Mouse (Mus musculus): Measurements from ENCODE around the gene Gm815. TPM values are rescaled to one million over a fixed set of nuclear protein-coding genes. Genes with fewer than 3 reads are reported as not detected.

Gm815 gene
- polyA plus RNA-seq, 1 experiment from 2014 or later, result not detected

DNA sequence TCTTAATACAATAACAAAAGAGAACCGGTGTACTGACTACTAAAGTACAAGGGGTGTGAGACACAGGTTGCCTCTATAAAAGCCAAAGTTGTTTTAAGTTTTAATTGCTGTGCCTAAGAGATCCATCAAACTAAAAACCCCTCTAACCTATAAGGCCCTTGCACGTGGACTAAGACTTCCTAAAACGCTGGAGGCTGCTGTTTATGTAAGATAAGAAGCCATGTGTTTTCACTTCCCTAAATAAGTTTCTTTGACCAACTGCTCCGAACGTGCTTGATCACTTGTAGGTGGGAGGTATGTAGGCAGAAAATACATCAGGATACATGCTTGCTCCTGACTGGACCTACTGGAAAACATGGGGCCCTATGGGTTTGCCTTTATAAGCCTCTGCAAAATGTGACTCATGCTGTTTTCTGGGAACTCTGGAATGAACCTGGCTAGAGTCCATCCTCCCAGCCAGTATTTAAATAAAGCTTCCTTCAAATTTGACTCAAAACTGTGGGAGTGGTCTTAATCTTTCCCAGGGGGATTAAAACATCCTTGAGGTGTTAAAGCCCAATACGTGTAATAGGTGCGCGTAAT lies 31.9 kb upstream of the Gm815 start:
- H3K9ac ChIP-seq (replicated peaks; ENCODE audit: low read length), result no peak overlapping the region
- no peak overlapping the region for H3K27ac ChIP-seq (replicated peaks; ENCODE audit: low read depth, low read length)
- DNase-seq (ENCODE audit: low spot score), result no peak
- H3K27me3 ChIP-seq (ENCODE audit: control insufficient read depth, insufficient read depth, low read length), result no peaks in the 10 kb centered on the region
- WGBS, result 65% methylated on average over 8 of the region's 8 CpGs
- H3K4me1 ChIP-seq (ENCODE audit: control insufficient read depth, insufficient read depth, low read length), result no peaks in the 10 kb centered on the region
- H3K9me3 ChIP-seq (replicated peaks; ENCODE audit: control insufficient read depth, low read length), result no peaks in the 10 kb centered on the region
- no peak overlapping the region for H3K4me3 ChIP-seq (ENCODE audit: low read depth, low read length)
- ATAC-seq (replicated peaks; ENCODE audit: insufficient number of reproducible peaks, low FRiP score, low TSS enrichment, low read depth), result no peak
- H3K36me3 ChIP-seq (replicated peaks; ENCODE audit: control insufficient read depth, insufficient read depth, low read depth, low read length), result no peaks in the 10 kb centered on the region
- no peak overlapping the region for H3K4me2 ChIP-seq (ENCODE audit: low read depth, low read length)

DNA sequence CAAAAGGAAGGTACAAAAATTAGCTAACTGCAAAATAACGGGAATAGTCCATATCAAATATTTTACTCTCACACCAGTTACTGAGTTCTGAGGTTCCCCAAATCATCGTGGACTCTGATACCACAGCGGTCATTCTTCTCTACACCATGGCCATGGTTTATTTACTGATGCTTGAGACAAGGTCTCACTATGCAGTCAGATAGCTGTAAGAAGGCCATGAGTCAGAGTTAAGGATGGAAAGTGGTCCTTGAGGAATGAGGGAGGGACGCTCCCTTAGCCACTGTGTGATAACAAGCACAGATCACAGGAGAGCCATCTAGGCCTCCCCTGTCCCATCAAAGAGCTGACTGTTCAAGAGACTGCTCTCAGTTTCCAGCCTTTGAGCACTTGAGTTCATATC lies 31.0 kb upstream of the Gm815 start:
- no peak for DNase-seq (ENCODE audit: low spot score)
- Histone ChIP-seq H3K4me1 (ENCODE audit: control insufficient read depth, insufficient read depth, low read length) (no peaks in the 10 kb centered on the region), H3K4me2 (ENCODE audit: low read depth, low read length) (no peak overlapping the region), H3K27me3 (ENCODE audit: control insufficient read depth, insufficient read depth, low read length) (no peaks in the 10 kb centered on the region), H3K36me3 (replicated peaks; ENCODE audit: control insufficient read depth, insufficient read depth, low read depth, low read length) (no peaks in the 10 kb centered on the region), H3K27ac (replicated peaks; ENCODE audit: low read depth, low read length) (no peak overlapping the region), H3K9me3 (replicated peaks; ENCODE audit: control insufficient read depth, low read length) (no peaks in the 10 kb centered on the region), H3K9ac (replicated peaks; ENCODE audit: low read length) (no peak overlapping the region), H3K4me3 (ENCODE audit: low read depth, low read length) (no peak overlapping the region)
- no peak for ATAC-seq (replicated peaks; ENCODE audit: insufficient number of reproducible peaks, low FRiP score, low TSS enrichment, low read depth)
- whole genome bisulfite sequencing, result 93% methylated on average over 4 of the region's 4 CpGs

DNA sequence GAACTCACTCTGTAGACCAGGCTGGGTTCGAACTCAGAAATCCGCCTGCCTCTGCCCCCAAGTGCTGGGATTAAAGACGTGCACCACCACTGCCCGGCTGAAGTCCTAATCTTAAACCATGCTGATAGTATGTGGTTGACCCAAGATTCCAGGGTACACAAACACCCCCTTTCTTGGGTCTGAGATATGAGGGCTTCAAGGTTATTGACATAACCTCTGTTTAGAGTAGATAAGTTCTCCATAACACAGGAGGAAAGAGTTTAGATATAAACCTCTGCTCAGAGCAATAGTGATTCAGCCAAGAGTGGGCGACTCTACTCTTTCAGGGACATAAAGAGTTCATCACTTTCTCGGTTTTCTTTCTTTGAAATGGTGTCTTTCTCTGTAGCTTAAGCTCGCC lies 30.5 kb upstream of the Gm815 start:
- H3K4me3 ChIP-seq (ENCODE audit: low read depth, low read length), result no peak overlapping the region
- no peaks in the 10 kb centered on the region for H3K9me3 ChIP-seq (replicated peaks; ENCODE audit: control insufficient read depth, low read length)
- no peaks in the 10 kb centered on the region for H3K27me3 ChIP-seq (ENCODE audit: control insufficient read depth, insufficient read depth, low read length)
- H3K27ac ChIP-seq (replicated peaks; ENCODE audit: low read depth, low read length), result no peak overlapping the region
- H3K4me2 ChIP-seq (ENCODE audit: low read depth, low read length), result no peak overlapping the region
- WGBS, result 88% methylated on average over 7 of the region's 7 CpGs
- no peaks in the 10 kb centered on the region for H3K36me3 ChIP-seq (replicated peaks; ENCODE audit: control insufficient read depth, insufficient read depth, low read depth, low read length)
- ATAC-seq (replicated peaks; ENCODE audit: insufficient number of reproducible peaks, low FRiP score, low TSS enrichment, low read depth) (no peak), DNase-seq (ENCODE audit: low spot score) (no peak)
- H3K4me1 ChIP-seq (ENCODE audit: control insufficient read depth, insufficient read depth, low read length), result no peaks in the 10 kb centered on the region
- H3K9ac ChIP-seq (replicated peaks; ENCODE audit: low read length), result no peak overlapping the region

DNA sequence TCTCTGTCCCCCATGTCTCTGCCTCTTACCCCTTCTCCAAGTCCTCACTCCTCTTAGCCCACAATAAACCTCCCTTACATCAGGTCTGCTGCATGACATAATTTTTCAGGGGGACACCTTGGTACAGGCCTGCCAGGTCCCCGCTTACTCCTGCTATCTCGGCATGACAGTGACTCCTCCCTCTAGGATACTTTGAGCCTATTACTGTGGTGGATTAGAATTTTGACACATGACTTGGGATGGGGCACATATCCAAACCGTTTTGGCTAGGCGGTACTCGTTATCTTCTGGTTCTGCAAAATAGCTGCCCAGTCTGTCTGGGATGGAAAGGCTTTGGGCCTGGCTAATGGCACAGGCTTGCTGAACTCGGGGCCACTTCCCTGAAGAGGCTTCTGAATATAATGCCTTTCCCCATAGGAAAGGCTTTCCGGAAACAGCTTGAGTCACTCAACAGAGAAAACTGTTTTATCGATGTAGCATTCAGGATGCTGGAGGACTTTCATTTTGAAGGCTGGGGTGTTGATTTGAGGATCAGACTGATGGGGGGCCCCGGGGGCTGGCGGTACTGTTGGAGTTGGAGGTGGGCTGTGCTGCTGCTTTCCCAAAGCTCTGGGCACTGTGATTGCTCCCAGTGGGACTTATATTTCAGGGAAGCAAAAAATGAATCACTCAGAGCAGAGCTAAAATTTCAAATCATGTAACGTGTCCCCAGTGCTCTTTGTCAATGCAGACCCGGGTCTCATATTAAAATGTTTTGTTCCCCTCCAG lies 27.1 kb upstream of the Gm815 start:
- H3K9ac ChIP-seq (replicated peaks; ENCODE audit: low read length), result no peak overlapping the region
- H3K27ac ChIP-seq (replicated peaks; ENCODE audit: low read depth, low read length), result no peak overlapping the region
- ATAC-seq (replicated peaks; ENCODE audit: insufficient number of reproducible peaks, low FRiP score, low TSS enrichment, low read depth) (no peak), DNase-seq (ENCODE audit: low spot score) (no peak)
- H3K4me3 ChIP-seq (ENCODE audit: low read depth, low read length), result no peak overlapping the region
- 68% methylated on average over 12 of the region's 12 CpGs for WGBS
- H3K4me2 ChIP-seq (ENCODE audit: low read depth, low read length), result no peak overlapping the region
- no peaks in the 10 kb centered on the region for H3K36me3 ChIP-seq (replicated peaks; ENCODE audit: control insufficient read depth, insufficient read depth, low read depth, low read length)
- H3K9me3 ChIP-seq (replicated peaks; ENCODE audit: control insufficient read depth, low read length), result no peaks in the 10 kb centered on the region
- no peaks in the 10 kb centered on the region for H3K4me1 ChIP-seq (ENCODE audit: control insufficient read depth, insufficient read depth, low read length)
- no peaks in the 10 kb centered on the region for H3K27me3 ChIP-seq (ENCODE audit: control insufficient read depth, insufficient read depth, low read length)

DNA sequence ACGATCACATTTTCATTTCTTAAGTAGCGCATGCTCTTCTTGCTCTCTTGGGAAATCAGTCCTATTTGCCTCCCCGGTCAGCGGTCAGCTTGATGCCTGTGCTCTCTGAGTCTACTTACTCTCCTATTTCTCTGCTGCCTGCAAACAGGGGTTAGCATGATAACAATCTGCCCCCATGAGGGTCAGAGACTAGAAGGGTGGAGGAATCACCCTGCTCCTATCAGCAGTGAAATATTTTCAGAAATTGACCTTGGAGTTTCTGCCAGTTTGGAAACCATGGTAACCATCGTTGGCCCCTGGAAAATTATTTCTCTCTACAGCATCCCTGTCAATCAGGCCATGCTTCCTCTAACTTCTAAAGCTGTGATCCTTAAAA lies 26.5 kb upstream of the Gm815 start:
- Histone ChIP-seq H3K4me1 (ENCODE audit: control insufficient read depth, insufficient read depth, low read length) (no peaks in the 10 kb centered on the region), H3K36me3 (replicated peaks; ENCODE audit: control insufficient read depth, insufficient read depth, low read depth, low read length) (no peaks in the 10 kb centered on the region), H3K9ac (replicated peaks; ENCODE audit: low read length) (no peak overlapping the region), H3K4me3 (ENCODE audit: low read depth, low read length) (no peak overlapping the region), H3K27me3 (ENCODE audit: control insufficient read depth, insufficient read depth, low read length) (no peaks in the 10 kb centered on the region), H3K9me3 (replicated peaks; ENCODE audit: control insufficient read depth, low read length) (no peaks in the 10 kb centered on the region), H3K4me2 (ENCODE audit: low read depth, low read length) (no peak overlapping the region), H3K27ac (replicated peaks; ENCODE audit: low read depth, low read length) (no peak overlapping the region)
- ATAC-seq (replicated peaks; ENCODE audit: insufficient number of reproducible peaks, low FRiP score, low TSS enrichment, low read depth) (no peak), DNase-seq (ENCODE audit: low spot score) (no peak)
- 63% methylated on average over 5 of the region's 5 CpGs for WGBS

DNA sequence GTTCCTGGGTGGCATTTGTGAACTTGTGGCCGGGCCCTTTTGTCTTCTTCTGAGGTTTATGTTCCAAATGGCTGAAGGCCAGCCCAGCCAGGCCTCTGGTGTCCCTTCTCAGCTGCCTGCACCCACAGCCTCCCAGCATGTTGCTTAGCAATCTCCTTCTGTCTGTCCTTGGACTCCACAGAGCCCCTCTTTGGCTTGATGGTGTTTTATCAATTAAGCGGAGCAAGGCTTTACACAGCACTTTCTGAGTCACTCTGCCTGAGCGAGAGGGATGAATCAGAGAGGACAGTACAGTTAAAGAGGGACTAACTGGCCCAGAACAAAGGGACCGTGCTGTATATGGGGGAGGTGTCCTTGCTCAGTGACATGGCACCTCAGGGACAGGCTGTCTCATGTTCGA lies 22.0 kb upstream of the Gm815 start:
- Histone ChIP-seq H3K4me3 (ENCODE audit: low read depth, low read length) (no peak overlapping the region), H3K9ac (replicated peaks; ENCODE audit: low read length) (no peak overlapping the region), H3K4me1 (ENCODE audit: control insufficient read depth, insufficient read depth, low read length) (no peaks in the 10 kb centered on the region), H3K4me2 (ENCODE audit: low read depth, low read length) (no peak overlapping the region), H3K36me3 (replicated peaks; ENCODE audit: control insufficient read depth, insufficient read depth, low read depth, low read length) (no peaks in the 10 kb centered on the region), H3K27me3 (ENCODE audit: control insufficient read depth, insufficient read depth, low read length) (no peaks in the 10 kb centered on the region), H3K9me3 (replicated peaks; ENCODE audit: control insufficient read depth, low read length) (no peaks in the 10 kb centered on the region), H3K27ac (replicated peaks; ENCODE audit: low read depth, low read length) (no peak overlapping the region)
- no peak for ATAC-seq (replicated peaks; ENCODE audit: insufficient number of reproducible peaks, low FRiP score, low TSS enrichment, low read depth)
- no peak for DNase-seq (ENCODE audit: low spot score)
- WGBS, result 72% methylated on average over 5 of the region's 5 CpGs

DNA sequence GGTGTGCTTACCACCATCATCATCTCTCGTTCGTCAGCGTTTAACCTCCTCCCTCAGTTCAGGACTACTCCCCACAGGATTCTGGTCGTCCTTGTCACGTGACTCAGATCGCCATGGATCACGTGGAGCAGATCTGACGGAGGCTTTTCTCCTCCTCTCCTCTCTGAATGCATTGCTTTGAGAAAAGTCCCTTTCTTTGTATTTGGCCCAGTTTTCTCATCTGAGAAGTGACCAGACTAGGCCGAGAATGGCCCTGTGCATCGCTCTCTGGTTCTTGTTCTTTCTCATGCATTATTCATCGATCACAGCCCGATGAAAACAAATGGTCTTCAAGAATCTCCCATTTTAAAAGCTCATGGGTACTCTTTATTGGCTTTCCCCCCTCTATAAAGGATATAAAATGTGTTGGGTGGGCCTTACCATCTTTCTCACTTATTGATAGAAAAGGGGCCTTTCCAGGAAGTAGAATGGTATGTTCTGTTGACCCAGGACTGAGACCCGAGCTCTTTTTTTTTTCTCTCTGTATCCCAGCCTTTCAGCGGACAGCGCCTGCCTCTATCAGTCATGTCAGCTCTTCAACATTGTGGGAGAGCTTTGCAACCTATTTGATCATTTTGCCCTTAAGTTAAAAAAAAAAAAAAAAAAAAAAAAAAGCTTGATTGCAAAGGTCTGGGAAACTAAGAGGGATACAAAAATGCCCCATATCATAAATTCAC lies 20.5 kb upstream of the Gm815 start:
- Histone ChIP-seq H3K36me3 (replicated peaks; ENCODE audit: control insufficient read depth, insufficient read depth, low read depth, low read length) (no peaks in the 10 kb centered on the region), H3K9me3 (replicated peaks; ENCODE audit: control insufficient read depth, low read length) (no peaks in the 10 kb centered on the region), H3K27me3 (ENCODE audit: control insufficient read depth, insufficient read depth, low read length) (no peaks in the 10 kb centered on the region), H3K9ac (replicated peaks; ENCODE audit: low read length) (no peak overlapping the region), H3K4me1 (ENCODE audit: control insufficient read depth, insufficient read depth, low read length) (no peaks in the 10 kb centered on the region), H3K27ac (replicated peaks; ENCODE audit: low read depth, low read length) (0 out of 2 replicates have a peak overlapping the region, but pooled peaks have one; percentile 6), H3K4me3 (ENCODE audit: low read depth, low read length) (no peak overlapping the region), H3K4me2 (ENCODE audit: low read depth, low read length) (no peak overlapping the region)
- 86% methylated on average over 15 of the region's 15 CpGs for WGBS
- no peak for ATAC-seq (replicated peaks; ENCODE audit: insufficient number of reproducible peaks, low FRiP score, low TSS enrichment, low read depth)
- DNase-seq (ENCODE audit: low spot score), result no peak

DNA sequence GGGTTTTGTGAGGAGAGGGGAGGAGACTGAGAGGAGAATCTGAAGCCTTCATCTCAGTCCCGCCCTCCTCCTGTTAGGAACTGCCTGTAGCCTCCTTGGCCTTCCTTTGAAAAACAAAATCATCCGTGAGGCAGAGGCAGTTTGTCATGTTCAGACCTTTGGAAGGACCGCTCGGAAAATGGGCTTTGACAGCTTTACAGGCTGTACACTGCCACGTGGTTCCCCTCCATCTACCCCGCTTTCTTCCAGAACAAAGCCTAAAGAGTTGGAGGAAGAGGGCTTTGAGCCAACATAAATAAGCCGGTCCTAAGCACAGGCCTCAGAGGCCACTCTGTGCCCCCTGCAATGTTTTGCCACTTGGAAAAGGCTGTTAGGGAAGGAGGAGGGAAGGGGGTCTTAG lies 19.9 kb upstream of the Gm815 start:
- Histone ChIP-seq H3K4me3 (ENCODE audit: low read depth, low read length) (no peak overlapping the region), H3K9me3 (replicated peaks; ENCODE audit: control insufficient read depth, low read length) (no peaks in the 10 kb centered on the region), H3K4me2 (ENCODE audit: low read depth, low read length) (no peak overlapping the region), H3K36me3 (replicated peaks; ENCODE audit: control insufficient read depth, insufficient read depth, low read depth, low read length) (no peaks in the 10 kb centered on the region), H3K9ac (replicated peaks; ENCODE audit: low read length) (no peak overlapping the region), H3K4me1 (ENCODE audit: control insufficient read depth, insufficient read depth, low read length) (no peaks in the 10 kb centered on the region), H3K27me3 (ENCODE audit: control insufficient read depth, insufficient read depth, low read length) (no peaks in the 10 kb centered on the region), H3K27ac (replicated peaks; ENCODE audit: low read depth, low read length) (no peak overlapping the region)
- 0 out of 2 replicates have a peak, but pooled peaks have one; percentile 56 for ATAC-seq (replicated peaks; ENCODE audit: insufficient number of reproducible peaks, low FRiP score, low TSS enrichment, low read depth)
- DNase-seq (ENCODE audit: low spot score), result peak; percentile 49
- 36% methylated on average over 7 of the region's 7 CpGs for WGBS

All from embryonic facial prominence, embryonic 11.5 days (tissue).